Mouse (Mus musculus) MEL (cell line): Measurements from ENCODE around the gene Kcnmb4.

Source experiments
- BHLHE40 ChIP-seq: IDR thresholded peaks from 2 replicates; pipeline ENCODE4 v1.6.1; 2012; ENCODE audit warnings: low read depth, mild to moderate bottlenecking, inconsistent platforms, low read length, improper control_type of control experiment, borderline replicate concordance
- CTCF ChIP-seq, 3 experiments: IDR thresholded peaks in 2 of 3; conservative IDR thresholded peaks in 1 of 3; 2 replicates each; pipeline ENCODE4 v1.5.1; 2011 to 2012; ENCODE audit warnings: low read length in 3 of 3, low read depth in 2 of 3, mild to moderate bottlenecking in 2 of 3, improper control_type of control experiment in 1 of 3, inconsistent platforms in 1 of 3, mixed read lengths in 1 of 3, moderate library complexity in 1 of 3; ENCODE audit not compliant: control insufficient read depth in 1 of 3, insufficient read depth in 1 of 3, poor library complexity in 1 of 3, severe bottlenecking in 1 of 3
- EP300 ChIP-seq, 2 experiments: IDR thresholded peaks; 2 replicates each; pipeline ENCODE4 v1.6.1; 2011; ENCODE audit warnings: improper control_type of control experiment in 2 of 2, low read length in 2 of 2, low read depth in 1 of 2, mild to moderate bottlenecking in 1 of 2
- GATA1 ChIP-seq: IDR thresholded peaks from 2 replicates; pipeline ENCODE4 v1.6.1; 2011; ENCODE audit warnings: low read depth, low read length, improper control_type of control experiment
- MAFK ChIP-seq: IDR thresholded peaks from 2 replicates; pipeline ENCODE4 v1.6.1; 2011; ENCODE audit warnings: low read depth, mild to moderate bottlenecking, low read length, improper control_type of control experiment, borderline replicate concordance
- NELFE ChIP-seq: IDR thresholded peaks from 2 replicates; pipeline ENCODE4 v1.6.1; 2011; ENCODE audit warnings: low read depth, low read length, improper control_type of control experiment
- NRF1 ChIP-seq: IDR thresholded peaks from 2 replicates; pipeline ENCODE4 v1.6.1; 2014; ENCODE audit warnings: low read depth, mild to moderate bottlenecking, inconsistent platforms, low read length, improper control_type of control experiment, moderate library complexity; ENCODE audit not compliant: poor library complexity, insufficient read depth, severe bottlenecking
- POLR2A ChIP-seq, 2 experiments: IDR thresholded peaks; 2 replicates each; pipeline ENCODE4 v1.6.1; 2011 to 2012; ENCODE audit warnings: low read length in 2 of 2, mild to moderate bottlenecking in 2 of 2, control low read depth in 1 of 2, improper control_type of control experiment in 1 of 2, low read depth in 1 of 2, moderate library complexity in 1 of 2; ENCODE audit not compliant: control insufficient read depth in 1 of 2, insufficient read depth in 1 of 2, poor library complexity in 1 of 2
- RAD21 ChIP-seq: IDR thresholded peaks from 2 replicates; pipeline ENCODE4 v1.6.1; 2011; ENCODE audit warnings: mild to moderate bottlenecking, low read depth, low read length, improper control_type of control experiment
- TBP ChIP-seq: IDR thresholded peaks from 2 replicates; pipeline ENCODE4 v1.8.0; 2011; ENCODE audit warnings: low read depth, low read length, improper control_type of control experiment
- ZC3H11A ChIP-seq: IDR thresholded peaks from 2 replicates; pipeline ENCODE4 v1.6.1; 2012; ENCODE audit warnings: low read depth, mild to moderate bottlenecking, inconsistent platforms, low read length, improper control_type of control experiment
- ZNF384 ChIP-seq: IDR thresholded peaks from 2 replicates; pipeline ENCODE4 v1.6.1; 2012; ENCODE audit warnings: low read depth, mild to moderate bottlenecking, inconsistent platforms, low read length, improper control_type of control experiment

DNA sequence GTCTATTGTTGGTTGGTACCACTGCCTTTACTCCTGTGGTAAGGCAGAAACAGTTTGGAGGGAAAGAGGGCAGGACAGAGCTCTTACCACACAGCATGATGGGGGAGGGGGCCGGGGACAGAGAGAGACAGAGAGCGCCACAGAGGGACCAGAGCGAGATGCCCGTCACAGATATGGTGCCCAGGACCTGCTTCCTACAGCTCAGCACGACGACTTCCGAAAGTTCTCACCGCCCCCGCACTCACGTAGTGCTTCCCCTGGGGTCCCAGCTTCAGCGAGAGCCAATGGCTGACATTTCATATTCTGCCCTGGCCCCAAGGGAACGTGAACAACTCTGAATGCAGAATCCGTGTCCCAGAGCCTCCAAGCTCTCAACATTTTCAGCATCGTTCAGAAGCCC lies 76.1 kb downstream of the Kcnmb4 start:
- TF ChIP-seq NELFE (no peak), GATA1 (no peak), NRF1 (no peak), POLR2A (IDR thresholded peaks at IDR 0.05; ENCODE audit: control insufficient read depth in 1 of 2, insufficient read depth in 1 of 2, low read depth in 1 of 2, low read length in 2 of 2, poor library complexity in 1 of 2) (no peak), ZC3H11A (no peak), MAFK (no peak), TBP (no peak), EP300 (IDR thresholded peaks at IDR 0.05; ENCODE audit: low read depth in 1 of 2, low read length in 2 of 2) (no peak), BHLHE40 (no peak), ZNF384 (no peak), CTCF (IDR thresholded peaks at IDR 0.05 in 2 of 3, conservative IDR thresholded peaks at IDR 0.05 in 1 of 3; ENCODE audit: control insufficient read depth in 1 of 3, insufficient read depth in 1 of 3, low read depth in 2 of 3, low read length in 3 of 3, poor library complexity in 1 of 3, severe bottlenecking in 1 of 3) (no peak), RAD21 (no peak)
